Mouse (Mus musculus) heart, embryonic 11.5 days (tissue): ENCODE data around the gene Snx29. TPM values are rescaled to one million over a fixed set of nuclear protein-coding genes. Genes with fewer than 3 reads are reported as not detected.

Source experiments
- ATAC-seq: fragments of 200-750 bp; cut with Nextera tagmentation; replicated peaks from 2 replicates; pipeline ENCODE4 v1.8.0; 2017; ENCODE audit warnings: moderate library complexity; ENCODE audit not compliant: insufficient number of reproducible peaks, low FRiP score, low TSS enrichment
- H3K27ac ChIP-seq: fragments of 300-500 bp; sonication (generic); 2 replicates; pipeline ENCODE4 v1.5.1; 2014; ENCODE audit warnings: mild to moderate bottlenecking, low read depth, low read length
- H3K27me3 ChIP-seq: fragments of 300-500 bp; sonication (generic); 2 replicates; pipeline ENCODE4 v1.6.1; 2014; ENCODE audit warnings: mild to moderate bottlenecking, low read length, mixed read lengths; ENCODE audit not compliant: control insufficient read depth, insufficient read depth
- H3K36me3 ChIP-seq: fragments of 300-500 bp; sonication (generic); 2 replicates; pipeline ENCODE4 v1.6.1; 2014; ENCODE audit warnings: mild to moderate bottlenecking, low read length, moderate library complexity, mixed read lengths; ENCODE audit not compliant: control insufficient read depth, insufficient read depth
- H3K4me1 ChIP-seq: fragments of 300-500 bp; sonication (generic); 2 replicates; pipeline ENCODE4 v1.6.1; 2014; ENCODE audit warnings: low read length; ENCODE audit not compliant: control insufficient read depth, insufficient read depth
- H3K4me2 ChIP-seq: fragments of 300-500 bp; sonication (generic); 2 replicates; pipeline ENCODE4 v1.6.1; 2014; ENCODE audit warnings: mild to moderate bottlenecking, moderate library complexity
- H3K4me3 ChIP-seq: fragments of 300-500 bp; sonication (generic); 2 replicates; pipeline ENCODE4 v1.5.1; 2014; ENCODE audit warnings: low read depth, low read length
- H3K9ac ChIP-seq: fragments of 300-500 bp; sonication (generic); 2 replicates; pipeline ENCODE4 v1.6.1; 2014; ENCODE audit warnings: mild to moderate bottlenecking, low read depth, low read length, moderate library complexity
- H3K9me3 ChIP-seq: fragments of 300-500 bp; sonication (generic); replicated peaks from 2 replicates; pipeline ENCODE4 v1.6.1; 2016; ENCODE audit warnings: low read length; ENCODE audit not compliant: control insufficient read depth
- WGBS: fragments of 180-500 bp; shearing (Covaris S2); extraction: QIAGEN DNeasy Blood & Tissue Kit; methylation state at CpG from one replicate; pipeline ENCODE4 v1.1.7; 2014; ENCODE audit not compliant: insufficient replicate concordance; 5-methylcytosine and 5-hydroxymethylcytosine counted together
- polyA plus RNA-seq: library from polyadenylated mRNA; unstranded; fragments of >200 nt; fragmentation: Nextera tagmentation; extraction: Ambion mirVana; gene quantifications from 2 replicates; pipeline ENCODE4 v1.2.1, GENCODE M21; 2014

The Snx29 gene
- polyA plus RNA-seq, 1 experiment from 2014 or later: 8.2 TPM

DNA sequence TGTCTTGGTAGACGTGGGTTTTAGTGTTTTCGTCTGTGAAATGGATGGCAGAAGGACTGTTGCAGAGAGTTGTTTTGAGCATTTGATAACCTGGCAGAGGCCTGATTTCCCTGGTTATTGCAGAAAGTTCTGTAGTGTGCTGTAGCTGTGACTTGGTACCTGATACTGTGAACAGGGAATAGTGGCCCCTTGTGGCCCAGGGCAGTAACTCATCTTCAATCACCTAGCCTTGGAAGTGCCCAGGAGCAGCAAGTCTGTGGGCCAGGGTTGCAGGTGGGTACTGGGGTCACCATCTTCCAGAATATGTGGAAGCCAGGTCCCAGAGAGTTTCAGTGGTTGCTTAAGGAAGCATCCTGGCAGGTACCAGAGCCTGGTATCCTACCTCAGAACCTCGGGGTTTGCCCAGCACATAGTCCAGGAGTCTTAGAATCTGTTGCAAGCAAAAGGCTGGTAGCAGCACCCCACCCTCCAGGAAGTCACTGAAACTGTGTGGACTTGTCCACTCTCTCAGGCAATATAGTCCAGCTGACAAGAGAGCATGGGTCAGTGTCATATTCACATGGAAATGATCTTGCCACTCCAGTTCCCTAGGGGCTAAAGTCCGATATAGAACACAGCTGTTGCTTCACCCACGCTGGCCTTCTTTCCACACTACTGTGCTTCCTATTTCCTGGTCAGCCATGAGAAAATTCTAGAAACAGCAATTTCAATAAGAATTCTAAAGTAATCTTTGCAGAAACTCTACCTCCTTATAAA is 281.1 kb downstream of the Snx29 start:
- no peaks in the 10 kb centered on the region for H3K4me1 ChIP-seq
- H3K9me3 ChIP-seq: no peaks in the 10 kb centered on the region
- ATAC-seq: no peak
- no peaks in the 10 kb centered on the region for H3K27me3 ChIP-seq
- no peak overlapping the region for H3K9ac ChIP-seq
- no peak overlapping the region for H3K4me2 ChIP-seq
- no peak overlapping the region for H3K27ac ChIP-seq
- 63% methylated on average over 5 of the region's 5 CpGs for WGBS
- no peak overlapping the region for H3K4me3 ChIP-seq
- no peaks in the 10 kb centered on the region for H3K36me3 ChIP-seq

- H3K27me3 ChIP-seq: no peaks in the 10 kb centered on the region
- no peak overlapping the region for H3K4me2 ChIP-seq
- ATAC-seq: no peak
- H3K27ac ChIP-seq: no peak overlapping the region
- 86% methylated on average over 3 of the region's 3 CpGs for WGBS
- H3K4me3 ChIP-seq: no peak overlapping the region
- H3K9ac ChIP-seq: no peak overlapping the region
- H3K36me3 ChIP-seq: no peaks in the 10 kb centered on the region; the same call in 1 of the 2 replicates
- H3K9me3 ChIP-seq: 0 out of 2 replicates have a peak, but pooled peaks cover 3% of the 10 kb centered on the region
- H3K4me1 ChIP-seq: no peaks in the 10 kb centered on the region
Observed at GRCm38 (mm10) chr16:11612526-11613126, 289.9 kb downstream of the Snx29 start.

DNA sequence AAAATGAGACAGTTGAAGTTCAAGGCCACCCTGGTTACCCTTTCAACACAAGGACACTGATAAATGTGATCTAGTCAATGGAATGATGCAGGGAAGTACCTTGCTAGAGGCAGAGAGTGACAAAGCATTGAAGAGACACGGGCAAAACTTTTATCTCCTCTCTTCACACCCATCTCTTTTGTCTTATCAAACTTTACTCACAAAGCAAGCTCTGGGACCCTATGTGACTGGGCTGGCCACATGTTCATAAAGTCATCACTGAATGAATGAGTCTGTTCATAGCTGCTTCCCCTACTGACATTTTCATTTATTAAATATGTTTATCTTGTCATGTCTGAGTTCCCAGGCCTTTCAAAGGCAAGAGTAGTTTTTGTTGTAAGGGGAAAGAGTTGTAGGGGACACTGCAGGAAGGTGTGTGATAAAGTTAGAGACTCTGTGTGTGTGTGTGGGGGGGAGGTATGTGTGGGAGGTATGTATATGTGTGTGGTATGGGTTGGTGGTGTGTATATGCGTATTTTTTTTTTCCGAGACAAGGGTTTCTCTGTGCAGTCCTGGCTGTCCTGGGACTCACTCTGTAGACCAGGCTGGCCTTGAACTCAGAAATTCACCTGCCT is 291.8 kb downstream of the Snx29 start:
- Histone ChIP-seq H3K36me3 (no peaks in the 10 kb centered on the region; the same call in 1 of the 2 replicates), H3K9me3 (0 out of 2 replicates have a peak, but pooled peaks cover 3% of the 10 kb centered on the region), H3K27ac (no peak overlapping the region), H3K4me1 (no peaks in the 10 kb centered on the region), H3K4me3 (no peak overlapping the region), H3K27me3 (no peaks in the 10 kb centered on the region), H3K9ac (no peak overlapping the region), H3K4me2 (no peak overlapping the region)
- ATAC-seq: no peak
- 67% methylated on average over 3 of the region's 3 CpGs for WGBS

DNA sequence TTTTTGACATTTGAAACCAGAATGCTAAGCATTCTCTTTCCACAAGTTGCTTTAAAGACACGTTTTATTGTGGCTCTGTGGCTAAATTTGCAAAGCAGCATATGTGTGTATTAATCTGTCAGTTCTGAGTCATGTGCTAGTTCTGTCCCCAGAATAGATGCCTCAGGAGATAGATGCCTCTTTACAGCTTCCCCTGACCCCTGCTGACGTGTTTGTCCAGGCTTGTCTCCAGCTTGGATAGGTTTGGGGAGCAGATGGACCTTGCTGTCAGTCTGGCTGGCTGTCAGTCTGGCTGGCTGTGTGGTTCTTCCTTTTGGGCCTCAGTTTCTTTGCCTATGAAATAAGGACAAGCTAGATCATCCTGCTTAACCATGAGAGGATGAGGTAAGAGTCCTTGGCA is 292.9 kb downstream of the Snx29 start:
- 0 out of 2 replicates have a peak, but pooled peaks cover 3% of the 10 kb centered on the region for H3K9me3 ChIP-seq
- no peak overlapping the region for H3K4me2 ChIP-seq
- no peak overlapping the region for H3K9ac ChIP-seq
- H3K4me3 ChIP-seq: no peak overlapping the region
- no peak for ATAC-seq
- no peaks in the 10 kb centered on the region for H3K4me1 ChIP-seq
- 65% methylated on average over 2 of the region's 2 CpGs for WGBS
- H3K27ac ChIP-seq: no peak overlapping the region
- no peaks in the 10 kb centered on the region for H3K27me3 ChIP-seq
- no peaks in the 10 kb centered on the region; the same call in 1 of the 2 replicates for H3K36me3 ChIP-seq

- H3K27ac ChIP-seq: no peak overlapping the region
- no peak overlapping the region for H3K4me3 ChIP-seq
- 0 out of 2 replicates have a peak, but pooled peaks cover 3% of the 10 kb centered on the region for H3K9me3 ChIP-seq
- H3K4me1 ChIP-seq: no peaks in the 10 kb centered on the region
- H3K36me3 ChIP-seq: no peaks in the 10 kb centered on the region; the same call in 1 of the 2 replicates
- no peak for ATAC-seq
- no peak overlapping the region for H3K9ac ChIP-seq
- no peak overlapping the region for H3K4me2 ChIP-seq
- H3K27me3 ChIP-seq: no peaks in the 10 kb centered on the region
- 79% methylated on average over 2 of the region's 2 CpGs for WGBS
Observed at GRCm38 (mm10) chr16:11619951-11620350, 297.2 kb downstream of the Snx29 start.

- 0 out of 2 replicates have a peak, but pooled peaks cover 3% of the 10 kb centered on the region for H3K9me3 ChIP-seq
- no peaks in the 10 kb centered on the region for H3K36me3 ChIP-seq
- H3K27me3 ChIP-seq: no peaks in the 10 kb centered on the region
- 78% methylated on average over 3 of the region's 3 CpGs for WGBS
- no peak overlapping the region for H3K4me2 ChIP-seq
- no peak for ATAC-seq
- H3K27ac ChIP-seq: no peak overlapping the region
- no peak overlapping the region for H3K9ac ChIP-seq
- H3K4me3 ChIP-seq: no peak overlapping the region
- H3K4me1 ChIP-seq: no peaks in the 10 kb centered on the region
Observed at GRCm38 (mm10) chr16:11621042-11621441, 298.3 kb downstream of the Snx29 start.

DNA sequence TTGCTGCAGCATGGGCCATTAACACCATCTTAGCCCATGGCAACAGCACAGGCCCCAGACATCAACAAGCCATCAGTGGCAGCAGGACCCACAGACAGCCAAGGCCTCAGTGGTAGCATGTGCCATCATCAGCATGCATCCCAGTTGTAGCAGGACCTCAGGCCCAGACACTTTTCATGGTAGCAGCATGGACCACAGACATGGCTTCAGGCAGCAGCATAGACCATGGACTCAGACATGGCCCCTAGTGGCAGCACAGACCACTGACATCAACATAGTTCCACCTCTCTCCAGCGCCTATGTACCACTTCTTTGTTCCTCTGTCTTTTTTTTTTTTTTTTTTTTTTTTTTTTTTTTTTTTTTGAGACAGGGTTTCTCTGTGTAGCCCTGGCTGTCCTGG is 299.0 kb downstream of the Snx29 start:
- Histone ChIP-seq H3K4me3 (no peak overlapping the region), H3K4me1 (no peaks in the 10 kb centered on the region), H3K36me3 (no peaks in the 10 kb centered on the region), H3K9me3 (no peaks in the 10 kb centered on the region), H3K4me2 (no peak overlapping the region), H3K27me3 (no peaks in the 10 kb centered on the region), H3K9ac (no peak overlapping the region), H3K27ac (no peak overlapping the region)
- WGBS: 89% methylated on average over 1 of the region's 1 CpGs
- no peak for ATAC-seq

- no peak overlapping the region for H3K9ac ChIP-seq
- no peak overlapping the region for H3K4me2 ChIP-seq
- H3K36me3 ChIP-seq: no peaks in the 10 kb centered on the region
- H3K27ac ChIP-seq: no peak overlapping the region
- no peaks in the 10 kb centered on the region for H3K4me1 ChIP-seq
- ATAC-seq: no peak
- no peaks in the 10 kb centered on the region for H3K9me3 ChIP-seq
- WGBS: 67% methylated on average over 3 of the region's 3 CpGs
- no peak overlapping the region for H3K4me3 ChIP-seq
- H3K27me3 ChIP-seq: no peaks in the 10 kb centered on the region
Observed at GRCm38 (mm10) chr16:11623032-11623431, 300.3 kb downstream of the Snx29 start.
